Mouse (Mus musculus) brain, adult 10 weeks (tissue): Measurements from ENCODE around the gene Hist1h3c. TPM values are rescaled to one million over a fixed set of nuclear protein-coding genes. Genes with fewer than 3 reads are reported as not detected.

Source experiments
- polyA plus RNA-seq: library from polyadenylated mRNA; stranded (reverse); fragments of 350-450 nt; fragmentation: Illumina TruSeq; extraction: RNeasy Lipid Tissue Mini Kit (QIAGEN cat#74804); gene quantifications from one replicate; pipeline ENCODE4 v1.2.3, GENCODE M21; 2015; ENCODE audit warnings: low read depth, low replicate concordance

Hist1h3c gene
- polyA plus RNA-seq, 1 experiment from 2014 or later: not detected

Other genes with a start within 250 kb of the Hist1h3c start
- gene Hist1h4h, start 214.6 kb downstream of the Hist1h3c start, polyA plus RNA-seq: 5.4 TPM
- not detected for gene Hist1h2af, start 211.7 kb downstream of the Hist1h3c start, polyA plus RNA-seq
- gene Hist1h3g, start 210.2 kb downstream of the Hist1h3c start, polyA plus RNA-seq: not detected
- gene Hist1h2bh, start 202.2 kb downstream of the Hist1h3c start, polyA plus RNA-seq: 0.37 TPM
- gene Hist1h3f, start 201.6 kb downstream of the Hist1h3c start, polyA plus RNA-seq: not detected
- not detected for gene Hist1h4f, start 194.0 kb downstream of the Hist1h3c start, polyA plus RNA-seq
- gene Hist1h1d, start 192.3 kb downstream of the Hist1h3c start, polyA plus RNA-seq: 0.06 TPM
- gene Hist1h3e, start 183.2 kb downstream of the Hist1h3c start, polyA plus RNA-seq: not detected
- gene Hist1h2ae, start 174.4 kb downstream of the Hist1h3c start, polyA plus RNA-seq: not detected
- gene Hist1h2bg, start 174.2 kb downstream of the Hist1h3c start, polyA plus RNA-seq: 3.5 TPM
- not detected for gene Hist1h2bf, start 171.4 kb downstream of the Hist1h3c start, polyA plus RNA-seq
- gene Hist1h2ad, start 171.2 kb downstream of the Hist1h3c start, polyA plus RNA-seq: not detected
- gene Hist1h3d, start 169.8 kb downstream of the Hist1h3c start, polyA plus RNA-seq: 0.76 TPM
- gene Hist1h4d, start 164.0 kb downstream of the Hist1h3c start, polyA plus RNA-seq: not detected
- gene Hist1h2be, start 124.5 kb downstream of the Hist1h3c start, polyA plus RNA-seq: 6.4 TPM
- 3.1 TPM for gene Hist1h1e, start 123.0 kb downstream of the Hist1h3c start, polyA plus RNA-seq
- gene Hist1h2ac, start 61.7 kb downstream of the Hist1h3c start, polyA plus RNA-seq: 2.0 TPM
- 79.4 TPM for gene Hist1h2bc, start 61.4 kb downstream of the Hist1h3c start, polyA plus RNA-seq
- not detected for gene Hist1h1t, start 49.8 kb downstream of the Hist1h3c start, polyA plus RNA-seq
- gene Hist1h4c, start 47.1 kb downstream of the Hist1h3c start, polyA plus RNA-seq: 1.3 TPM
- gene Hfe, start 34.7 kb downstream of the Hist1h3c start, polyA plus RNA-seq: 4.4 TPM
- gene Hist1h1c, start 6.8 kb downstream of the Hist1h3c start, polyA plus RNA-seq: 35.3 TPM
- gene Hist1h2bb, start 1.1 kb upstream of the Hist1h3c start, polyA plus RNA-seq: not detected
- gene Hist1h2ab, start 5.5 kb upstream of the Hist1h3c start, polyA plus RNA-seq: not detected
- gene Hist1h3b, start 6.7 kb upstream of the Hist1h3c start, polyA plus RNA-seq: not detected
- gene Hist1h4b, start 11.4 kb upstream of the Hist1h3c start, polyA plus RNA-seq: not detected
- gene Hist1h4a, start 15.6 kb upstream of the Hist1h3c start, polyA plus RNA-seq: not detected
- not detected for gene Hist1h3a, start 16.8 kb upstream of the Hist1h3c start, polyA plus RNA-seq
- not detected for gene Hist1h1a, start 18.1 kb upstream of the Hist1h3c start, polyA plus RNA-seq
- not detected for gene Trim38, start 24.3 kb upstream of the Hist1h3c start, polyA plus RNA-seq
- not detected for gene Slc17a2, start 61.4 kb upstream of the Hist1h3c start, polyA plus RNA-seq
- gene Slc17a3, start 93.8 kb upstream of the Hist1h3c start, polyA plus RNA-seq: not detected
- not detected for gene Slc17a1, start 122.1 kb upstream of the Hist1h3c start, polyA plus RNA-seq
- gene Slc17a4, start 169.4 kb upstream of the Hist1h3c start, polyA plus RNA-seq: not detected
- gene Hist1h2ba, start 188.6 kb upstream of the Hist1h3c start, polyA plus RNA-seq: not detected
- gene Hist1h2aa, start 188.9 kb upstream of the Hist1h3c start, polyA plus RNA-seq: not detected
- gene Scgn, start 245.6 kb upstream of the Hist1h3c start, polyA plus RNA-seq: 0.43 TPM